Mouse (Mus musculus) inflammation-experienced regulatory T-cells, adult 16 weeks (primary cell): ENCODE results near the gene Efcc1. TPM values are rescaled to one million over a fixed set of nuclear protein-coding genes. Genes with fewer than 3 reads are reported as not detected.

Experiments used
- polyA plus RNA-seq: library from polyadenylated mRNA; unstranded; fragments of 100-300 nt; shearing (Covaris generic); gene quantifications from one replicate; pipeline ENCODE4 v1.2.1, GENCODE M21; 2017

Gene Efcc1
- 0.17 TPM for polyA plus RNA-seq

GRCm38 (mm10) chr6:87730591-87731462, at the start of gene Efcc1:
Efcc1 (plus strand) TSS chr6:87730869.

DNA sequence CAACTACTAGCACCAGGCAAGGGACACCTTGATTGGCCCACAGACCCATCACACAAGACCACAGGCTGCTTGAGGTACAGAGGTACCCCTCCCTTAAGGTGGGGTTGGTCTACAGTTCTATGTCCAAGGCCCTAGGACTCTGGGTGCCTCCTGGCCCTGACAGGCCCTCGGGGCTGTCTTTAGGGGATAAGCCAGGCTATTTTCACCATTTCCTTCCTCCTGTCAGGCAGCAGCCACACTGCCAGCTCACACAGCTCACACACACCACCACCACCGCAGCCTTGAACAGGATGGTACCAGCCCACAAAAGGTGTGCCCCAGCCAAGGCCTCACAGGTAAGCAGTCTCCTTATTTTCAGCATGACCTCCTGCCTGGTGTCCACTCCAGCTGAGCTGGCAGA, 47.2 kb downstream of the Efcc1 start, which contains the start of gene Gp9:
TSS of gene Gp9 (plus strand) at position 231 of the 400 bp plus-strand sequence.

Other genes with a start within 250 kb of the Efcc1 start
- 223 TPM for gene Arhgap25, start 197.6 kb upstream of the Efcc1 start, polyA plus RNA-seq
- gene Prokr1, start 140.1 kb upstream of the Efcc1 start, polyA plus RNA-seq: 0.12 TPM
- gene Aplf, start 58.7 kb upstream of the Efcc1 start, polyA plus RNA-seq: 8.1 TPM
- 0.34 TPM for gene Gp9, start 47.2 kb downstream of the Efcc1 start, polyA plus RNA-seq
- 16.7 TPM for gene Rab43, start 81.3 kb downstream of the Efcc1 start, polyA plus RNA-seq
- 11.5 TPM for gene Gm45140, start 104.9 kb downstream of the Efcc1 start, polyA plus RNA-seq
- 84.3 TPM for gene Isy1, start 107.9 kb downstream of the Efcc1 start, polyA plus RNA-seq
- 1,241 TPM for gene Cnbp, start 120.2 kb downstream of the Efcc1 start, polyA plus RNA-seq
- 195 TPM for gene Copg1, start 156.9 kb downstream of the Efcc1 start, polyA plus RNA-seq
- 54.8 TPM for gene Hmces, start 183.1 kb downstream of the Efcc1 start, polyA plus RNA-seq